Mouse (Mus musculus): ENCODE data around the gene Grpel1. TPM values are rescaled to one million over a fixed set of nuclear protein-coding genes. Genes with fewer than 3 reads are reported as not detected.

Grpel1 gene
- total RNA-seq, 2 experiments from 2014 or later = 58.7 to 63.3 TPM

DNA sequence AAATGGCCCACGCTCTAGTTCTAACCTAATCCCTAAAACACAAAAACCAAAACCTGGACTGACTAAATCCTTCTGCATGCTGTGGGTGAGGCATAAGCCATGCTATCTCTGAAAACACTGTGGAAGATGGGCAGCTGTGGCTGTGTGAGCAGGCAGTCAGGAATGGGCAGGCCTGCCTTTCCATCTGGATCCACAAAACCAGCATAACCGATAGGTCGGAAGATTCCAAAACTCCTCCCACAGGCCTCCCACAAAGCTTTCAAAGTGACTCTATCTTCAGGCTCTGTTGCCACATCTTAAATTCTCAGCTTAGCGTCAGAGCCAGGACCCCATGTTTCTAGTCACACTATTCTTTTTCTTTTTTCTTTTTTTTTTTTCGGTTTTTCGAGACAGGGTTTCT lies 29.1 kb downstream of the Grpel1 start:
- no peak for DNase-seq (ENCODE audit: low spot score)
- intact Hi-C loops (cut with DNase I) = no loop called here

DNA sequence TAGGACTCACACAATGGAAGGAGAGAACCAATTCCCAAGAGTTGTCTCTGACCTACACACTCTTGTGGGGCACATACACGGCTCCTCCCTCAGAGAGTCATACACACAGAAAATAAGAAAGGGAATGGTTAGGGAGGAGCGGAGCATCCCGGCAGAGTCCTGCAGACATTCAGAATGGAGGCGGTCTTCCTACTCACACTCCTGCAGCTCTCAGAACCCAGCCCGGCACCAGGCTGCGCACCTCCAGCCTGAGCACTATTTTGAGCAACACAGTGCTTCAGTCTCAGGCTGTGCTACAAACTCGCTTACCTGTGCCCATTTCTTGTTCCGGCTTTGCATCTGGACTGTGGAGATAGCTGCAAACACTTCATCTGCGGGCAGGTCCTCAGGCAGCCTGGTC lies 29.9 kb downstream of the Grpel1 start:
- intact Hi-C loops (cut with DNase I) = no loop called here

GRCm38 (mm10) chr5:36505235-36505634 lies 40.4 kb downstream of the Grpel1 start:
- DNase-seq (ENCODE audit: low spot score) = no peak
- intact Hi-C loops (cut with DNase I) = no loop called here

More for the DNA sequence above, 29.9 kb downstream of the Grpel1 start:
- DNase-seq (ENCODE audit: low spot score) = no peak

- intact Hi-C loops (cut with DNase I) = no loop called here
- no peak for DNase-seq (ENCODE audit: low spot score)
Measured at GRCm38 (mm10) chr5:36505643-36506042, 40.8 kb downstream of the Grpel1 start.

DNA sequence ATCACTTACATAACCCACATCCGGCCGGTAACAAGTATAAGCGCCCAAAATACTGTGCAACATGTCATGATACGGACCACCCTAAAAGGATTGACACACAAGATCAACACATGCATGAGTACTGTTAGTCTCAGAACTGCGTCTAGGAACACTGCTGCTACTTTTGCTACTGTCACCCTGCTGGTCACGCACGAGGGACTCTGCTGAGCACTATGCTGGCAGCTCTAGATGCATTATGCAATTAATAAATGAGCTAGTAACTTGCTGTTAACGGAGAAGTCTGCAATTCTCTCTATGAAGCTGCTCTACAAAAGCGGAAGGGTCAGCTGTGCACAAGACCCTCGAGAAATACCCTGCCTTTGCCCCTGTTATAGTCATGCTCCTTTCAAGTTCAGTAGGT lies 43.6 kb downstream of the Grpel1 start:
- DNase-seq (ENCODE audit: low spot score) = no peak
- intact Hi-C loops (cut with DNase I) = no loop called here

GRCm38 (mm10) chr5:36510956-36511355 lies 46.2 kb downstream of the Grpel1 start:
- no peak for DNase-seq (ENCODE audit: low spot score)
- intact Hi-C loops (cut with DNase I) = no loop called here

GRCm38 (mm10) chr5:36515126-36515525 lies 50.3 kb downstream of the Grpel1 start:
- DNase-seq (ENCODE audit: low spot score) = no peak
- intact Hi-C loops (cut with DNase I) = no loop called here

- no peak for DNase-seq (ENCODE audit: low spot score)
Measured at GRCm38 (mm10) chr5:36515558-36515957, 50.8 kb downstream of the Grpel1 start.

GRCm38 (mm10) chr5:36517596-36517995 lies 52.8 kb downstream of the Grpel1 start:
- intact Hi-C loops (cut with DNase I) = no loop called here
- DNase-seq (ENCODE audit: low spot score) = no peak

More at GRCm38 (mm10) chr5:36515558-36515957, 50.8 kb downstream of the Grpel1 start:
- intact Hi-C loops (cut with DNase I) = no loop called here

DNA sequence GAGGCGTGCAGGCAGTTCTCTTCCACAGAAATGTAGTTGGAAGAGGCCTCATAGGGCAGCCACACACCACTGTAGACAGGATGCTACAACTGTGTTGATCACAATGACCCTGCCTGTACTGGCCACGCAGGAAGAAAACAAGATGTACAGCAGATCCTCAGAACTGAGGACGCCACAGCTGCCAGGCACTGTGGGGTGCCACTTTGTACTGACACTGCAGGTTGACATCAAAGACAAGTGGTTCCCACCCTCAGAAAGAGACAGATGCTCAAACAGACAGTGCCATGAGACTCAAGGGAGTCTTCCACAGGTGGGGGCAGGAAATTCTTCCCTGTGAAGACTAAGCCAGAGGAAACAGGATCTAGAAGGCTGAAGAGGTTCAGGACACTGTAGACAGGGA lies 55.0 kb downstream of the Grpel1 start:
- intact Hi-C loops (cut with DNase I) = no loop called here
- no peak for DNase-seq (ENCODE audit: low spot score)

- DNase-seq (ENCODE audit: low spot score) = no peak
- intact Hi-C loops (cut with DNase I) = no loop called here
Measured at GRCm38 (mm10) chr5:36522782-36523181, 58.0 kb downstream of the Grpel1 start.

GRCm38 (mm10) chr5:36523219-36523703 lies 58.5 kb downstream of the Grpel1 start:
- intact Hi-C loops (cut with DNase I) = no loop called here

More at GRCm38 (mm10) chr5:36523219-36523703, 58.5 kb downstream of the Grpel1 start:
- DNase-seq (ENCODE audit: low spot score) = no peak

Other genes with a start within 250 kb of the Grpel1 start
- gene Sorcs2, start 66.9 kb upstream of the Grpel1 start, total RNA-seq (2021) = 10 to 100 TPM in 1 of 2 experiments, 1 to 10 TPM in 1; 9.7 to 13.1 TPM
- gene Tada2b, start 19.3 kb downstream of the Grpel1 start, total RNA-seq (2021) = 10 to 100 TPM; 14.2 to 14.8 TPM
- under 1 TPM; 0.18 to 0.22 TPM for gene Ccdc96, start 19.6 kb downstream of the Grpel1 start, total RNA-seq (2021)
- gene Tbc1d14, start 128.3 kb downstream of the Grpel1 start, total RNA-seq (2021) = 10 to 100 TPM; 14.3 to 14.7 TPM
- gene D5Ertd579e, start 231.0 kb downstream of the Grpel1 start, total RNA-seq (2021) = 10 to 100 TPM; 79.8 to 91.2 TPM

Data from heart, postnatal 25 days (tissue).